Mouse (Mus musculus) myocyte (in vitro differentiated cells): ENCODE measurements around the gene Nup210.

Experiments
- E2F4 ChIP-seq: IDR thresholded peaks from one replicate; pipeline ENCODE4 v1.6.1; 2011; ENCODE audit warnings: mild to moderate bottlenecking, control low read depth, moderate library complexity; ENCODE audit not compliant: insufficient read depth
- MYOD1 ChIP-seq, 3 experiments: IDR thresholded peaks; one replicate each; pipeline ENCODE4 v1.6.1; 2011; ENCODE audit warnings: control low read depth in 2 of 3, low read depth in 2 of 3, mild to moderate bottlenecking in 2 of 3, moderate library complexity in 1 of 3; ENCODE audit not compliant: insufficient read length in 2 of 3, control insufficient read depth in 1 of 3
- USF1 ChIP-seq: IDR thresholded peaks from one replicate; pipeline ENCODE4 v1.6.1; 2011; ENCODE audit warnings: low read depth, mild to moderate bottlenecking, control low read depth, moderate library complexity

- TF ChIP-seq USF1, result no peak
- no peak for TF ChIP-seq MYOD1 (IDR thresholded peaks at IDR 0.05; ENCODE audit: control insufficient read depth in 1 of 3, insufficient read length in 2 of 3, low read depth in 2 of 3)
- no peak for TF ChIP-seq E2F4
These were observed 28.9 kb upstream of the Nup210 start for GRCm38 (mm10) chr6:91145572-91145971.
